Mouse (Mus musculus) cortical plate, adult 2 months (tissue): ENCODE measurements around the gene Rtn4r.

Source experiments
- CTCF ChIP-seq: fragments of 200-500 bp; IDR thresholded peaks from 2 replicates; pipeline ENCODE4 v1.5.1; 2011; ENCODE audit warnings: mild to moderate bottlenecking, control low read depth, low read length; ENCODE audit not compliant: insufficient read depth; ENCODE audit errors: extremely low read depth
- POLR2A ChIP-seq: fragments of 200-500 bp; IDR thresholded peaks from 2 replicates; pipeline ENCODE4 v1.6.1; 2011; ENCODE audit warnings: mild to moderate bottlenecking, low read length, control low read depth; ENCODE audit not compliant: insufficient read depth; ENCODE audit errors: extremely low read depth

DNA sequence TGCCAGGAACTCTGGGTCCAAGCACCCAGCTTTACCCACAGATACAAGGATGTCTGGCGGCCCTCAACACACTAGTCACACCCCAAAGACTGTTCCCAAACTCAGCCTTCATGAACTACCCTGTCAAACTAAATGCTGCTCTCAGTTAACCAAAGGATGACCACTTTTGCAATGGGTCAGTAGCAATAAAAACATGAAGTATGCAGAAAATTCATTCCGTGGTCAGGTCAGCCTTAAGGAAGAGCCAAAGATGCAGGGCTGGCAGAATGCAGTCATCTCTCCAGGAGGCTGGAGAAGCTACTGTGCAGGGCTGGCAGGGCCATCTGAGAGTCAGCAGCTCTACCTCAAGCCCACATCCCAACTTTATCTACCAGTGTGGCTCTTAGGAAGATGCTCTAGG is 48.1 kb upstream of the Rtn4r start:
- TF ChIP-seq POLR2A (no peak), CTCF (no peak)
